In the genomic region with DNA sequence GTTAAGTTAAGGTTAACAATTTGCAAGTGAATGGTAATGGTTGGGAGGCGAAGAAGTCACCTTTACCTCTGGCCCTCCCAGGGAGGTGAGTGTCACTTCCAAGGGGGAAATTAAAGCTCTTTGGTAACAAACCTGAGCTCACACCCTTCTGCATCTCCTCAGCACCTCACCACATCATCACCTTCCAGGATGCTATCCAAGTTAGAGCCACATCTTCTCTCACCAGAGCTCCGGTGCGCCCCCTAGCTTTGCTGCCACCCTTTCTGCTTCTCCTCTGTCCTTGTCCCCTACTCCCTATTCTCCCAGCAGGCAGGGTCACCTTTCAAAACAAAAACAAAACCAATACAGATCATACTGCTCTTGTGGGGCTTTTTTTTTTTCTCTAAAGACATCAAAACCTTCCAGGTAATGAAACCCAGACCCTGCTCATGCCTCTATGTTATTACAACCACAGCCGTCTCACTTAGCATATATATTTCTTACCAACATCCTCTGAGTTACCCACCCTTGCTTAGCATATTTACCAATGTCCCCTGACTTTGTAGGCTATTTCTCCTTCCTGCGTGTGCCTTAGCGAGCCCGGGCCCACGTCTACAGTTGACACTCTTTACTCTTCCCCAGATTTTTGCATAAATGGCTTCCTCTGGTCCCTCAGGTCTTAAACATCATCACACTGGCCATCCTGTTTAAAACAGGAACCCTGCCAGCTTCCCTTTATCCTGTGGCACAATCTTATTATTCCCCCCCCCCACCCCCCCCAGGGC, we compare ENCODE assay signal across 10 mouse cellular contexts. TPM values are rescaled to one million over a fixed set of nuclear protein-coding genes. Genes with fewer than 3 reads are reported as not detected.
DNase-seq lines count a peak whose midpoint lies in the region.
"Had no signal": no experiment of that assay in that cellular context is flagged by ENCODE, and none has a peak within 500 bp of the region (broad histone marks: within the 10 kb centered on the region; RNA-seq: fewer than 3 reads in every experiment).

No protein-coding gene starts in this region.

- DNase-seq in adrenal gland, postnatal 14 days = peak; percentile 35
- DNase-seq in adrenal gland, adult 2 months = no peak
- DNase-seq in kidney, postnatal 10 days = peak; percentile 46
- no peak for DNase-seq in kidney, postnatal 14 days
- DNase-seq in thymus, postnatal 14 days = peak; percentile 42
- no peak for DNase-seq in thymus, postnatal 25 days
- no peak for DNase-seq in urinary bladder, adult 2 months (ENCODE audit: low spot score)
- DNase-seq in cerebellum, adult 11-12 months = no peak
- DNase-seq: cerebellum, adult 11 months; kidney, adult 9 months had no signal

RNA-seq across cellular contexts. Expression of a gene that starts 4.3 kb away (rescaled TPM):
- 10.7 and 13.2 TPM in 2 replicates for total RNA-seq in adrenal gland, postnatal 14 days (2021)
- total RNA-seq in adrenal gland, adult 2 months (2021) = 1 to 10 TPM; 2.6 to 6.7 TPM
- polyA plus RNA-seq in adrenal gland, adult 2 months (2012; rRNA removed) = 2.9 and 3.8 TPM in 2 replicates
- 16.5 and 18.0 TPM in 2 replicates for polyA plus RNA-seq in urinary bladder, adult 2 months (2012; rRNA removed)

RNA-seq across cellular contexts. Expression of a gene that starts 7.9 kb away (rescaled TPM):
- 0.86 and 4.1 TPM in 2 replicates for total RNA-seq in adrenal gland, postnatal 14 days (2021)
- 1 to 10 TPM in 1 of 2 experiments, under 1 TPM in 1; 0.92 to 3.5 TPM for total RNA-seq in adrenal gland, adult 2 months (2021)
- 7.5 and 14.5 TPM in 2 replicates for polyA plus RNA-seq in adrenal gland, adult 2 months (2012; rRNA removed)
- 9.3 and 10.6 TPM in 2 replicates for polyA plus RNA-seq in urinary bladder, adult 2 months (2012; rRNA removed)

Comparison
In these comparisons a context has a peak if more than half of its experiments do, and no peak if none do; other contexts are left out.
1. DNase-seq: peak in adrenal gland, postnatal 14 days (single experiment), kidney, postnatal 10 days (single experiment) and thymus, postnatal 14 days (single experiment); none in adrenal gland, adult 2 months (single experiment), kidney, postnatal 14 days (single experiment), thymus, postnatal 25 days (single experiment), urinary bladder, adult 2 months (single experiment) and cerebellum, adult 11-12 months (single experiment).